Mouse (Mus musculus): ENCODE results near the gene Parvg.

Parvg gene

DNA sequence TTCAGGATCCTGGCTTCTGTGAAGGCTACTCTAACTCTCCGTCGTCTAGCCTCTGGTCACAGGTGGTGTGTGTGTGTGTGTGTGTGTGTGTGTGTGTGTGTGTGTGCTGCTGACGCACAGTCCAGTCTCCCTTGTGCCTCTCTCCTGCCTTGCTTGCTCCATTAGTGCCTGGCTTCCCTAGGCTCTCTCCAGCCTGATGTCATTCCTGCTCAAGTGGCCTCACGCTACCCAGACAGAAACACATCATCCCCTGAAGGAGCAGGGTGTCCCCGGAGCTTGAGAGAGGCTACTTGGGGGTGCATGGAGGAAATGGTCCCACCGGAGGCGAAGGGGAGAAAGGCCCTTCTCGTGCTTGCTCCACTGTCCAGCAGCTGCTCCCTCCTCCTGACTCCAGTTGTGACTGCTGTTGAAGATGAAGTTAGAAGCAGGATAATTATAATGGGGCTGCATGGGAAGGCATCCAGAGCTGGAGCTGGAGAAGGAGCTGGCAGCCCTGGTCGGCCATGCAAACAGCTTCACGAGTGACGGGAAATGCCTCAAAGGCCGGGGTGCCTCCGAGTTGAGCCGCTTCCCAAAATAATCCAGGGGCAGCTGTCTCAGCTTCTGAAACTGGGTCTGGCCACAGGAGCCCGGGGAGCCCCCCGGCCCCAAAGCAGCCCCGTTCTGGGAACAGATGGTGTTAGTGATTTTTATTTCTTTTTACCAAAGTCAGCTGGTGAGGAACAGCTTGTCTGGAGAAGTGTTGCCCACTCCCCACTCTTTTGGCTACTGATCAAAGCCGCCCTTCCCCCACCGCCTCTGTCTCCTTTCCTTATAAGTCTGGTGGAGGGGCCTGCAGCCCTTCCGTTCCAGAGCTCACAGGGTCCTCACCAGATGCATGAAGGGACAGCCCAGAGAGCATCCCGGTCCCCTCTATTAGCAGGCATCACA is 28.4 kb downstream of the Parvg start:
- DNase-seq (ENCODE audit: low spot score), result peak; percentile 32

DNA sequence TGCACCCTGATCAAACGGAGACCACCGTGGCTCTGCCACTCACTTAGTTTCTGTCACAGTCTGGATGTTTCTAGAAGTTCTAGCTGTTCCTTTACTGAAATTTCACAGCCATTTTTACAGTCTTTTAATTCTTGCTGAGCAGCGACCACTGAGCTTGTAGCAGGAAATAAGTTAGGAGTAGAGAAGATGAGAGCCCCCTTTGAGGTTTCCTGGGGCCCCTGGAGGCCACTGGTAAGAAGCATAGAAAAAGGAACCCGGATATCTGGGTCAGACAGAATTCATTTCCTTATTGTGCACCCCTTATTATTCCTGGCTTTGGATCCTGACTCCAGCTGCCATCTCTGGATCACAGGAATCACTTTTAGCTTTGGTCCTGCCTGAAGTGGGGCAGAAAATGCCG is 31.3 kb downstream of the Parvg start:
- no peak for DNase-seq (ENCODE audit: low spot score)

- no peak for DNase-seq (ENCODE audit: low spot score)
Observed at GRCm38 (mm10) chr15:84364746-84365145, 40.9 kb downstream of the Parvg start.

DNA sequence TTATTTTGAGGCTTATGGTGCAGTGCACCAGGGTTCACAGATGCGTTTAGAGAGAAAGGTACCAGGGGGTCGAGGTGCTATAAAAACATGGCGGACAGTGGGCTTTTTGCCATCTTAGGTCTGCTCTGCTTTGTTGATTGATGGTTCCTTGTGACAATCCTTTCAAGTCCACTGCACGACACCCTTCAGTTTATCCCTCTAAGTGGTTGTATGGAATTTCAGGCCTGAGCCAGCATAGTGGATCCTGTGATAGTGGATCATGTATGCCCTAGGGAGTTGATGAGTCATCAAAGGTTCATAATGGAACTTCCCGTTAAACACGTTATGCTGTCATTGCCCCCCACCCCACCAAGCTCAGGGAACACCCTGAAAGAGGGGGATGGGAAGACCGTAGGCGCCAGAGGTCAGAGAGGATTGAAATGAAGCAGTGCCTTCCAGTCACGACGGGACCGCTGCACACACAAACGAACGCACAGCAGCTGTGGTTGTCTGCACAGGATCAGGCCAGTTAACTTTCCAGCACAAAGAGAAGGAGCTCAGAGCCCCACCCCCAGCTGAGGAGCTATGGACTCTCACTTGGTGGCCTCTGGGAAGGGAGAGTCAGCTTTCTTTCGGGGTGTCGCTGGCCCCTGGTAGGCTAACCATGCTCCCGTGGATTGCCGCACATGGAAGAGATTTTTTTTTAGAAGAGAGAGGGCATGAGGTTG is 42.0 kb downstream of the Parvg start:
- DNase-seq (ENCODE audit: low spot score), result no peak

DNA sequence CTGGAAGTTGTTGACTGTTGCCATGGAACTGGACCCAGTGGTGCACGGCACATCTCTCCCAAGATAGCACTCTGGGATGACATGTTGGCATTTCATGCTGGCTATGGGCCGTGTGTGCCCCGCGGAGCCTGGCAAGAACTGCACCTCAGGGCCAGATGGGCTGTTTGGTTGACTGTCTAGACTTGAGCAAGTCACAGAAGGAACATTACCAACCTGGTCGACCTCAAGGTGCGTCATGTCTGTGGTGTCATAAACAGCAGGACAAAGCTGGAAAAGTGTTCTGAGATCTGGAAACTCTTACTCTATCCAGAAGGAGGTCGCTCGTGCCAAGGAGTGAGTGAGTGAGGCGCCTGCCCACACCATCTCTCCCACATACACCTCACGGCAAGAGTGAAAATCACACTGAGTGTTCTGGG is 42.8 kb downstream of the Parvg start:
- peak; percentile 41 for DNase-seq (ENCODE audit: low spot score)

GRCm38 (mm10) chr15:84367402-84367801 is 43.6 kb downstream of the Parvg start:
- no peak for DNase-seq (ENCODE audit: low spot score)

GRCm38 (mm10) chr15:84372801-84373200 is 49.0 kb downstream of the Parvg start:
- no peak for DNase-seq (ENCODE audit: low spot score)

DNA sequence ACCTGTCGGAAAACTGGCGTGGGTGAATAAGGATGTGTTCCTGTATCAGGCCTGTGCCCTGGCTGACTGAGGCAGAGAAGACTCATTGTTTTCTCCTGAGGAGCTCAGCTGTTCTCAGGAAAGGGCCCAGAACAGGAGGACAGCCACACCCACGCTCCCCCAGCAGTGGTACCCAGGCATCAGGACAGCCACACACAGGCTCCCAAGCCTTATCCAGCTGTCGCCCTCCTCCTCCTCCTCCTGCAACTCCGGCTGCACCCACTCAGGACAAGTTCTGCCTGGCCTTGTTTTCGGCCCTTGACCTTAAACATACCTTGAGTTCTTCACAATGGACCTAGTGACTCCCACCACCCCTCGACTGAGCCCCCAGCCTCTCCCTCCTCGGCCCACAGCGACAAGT is 54.9 kb downstream of the Parvg start:
- DNase-seq (ENCODE audit: low spot score), result no peak

DNA sequence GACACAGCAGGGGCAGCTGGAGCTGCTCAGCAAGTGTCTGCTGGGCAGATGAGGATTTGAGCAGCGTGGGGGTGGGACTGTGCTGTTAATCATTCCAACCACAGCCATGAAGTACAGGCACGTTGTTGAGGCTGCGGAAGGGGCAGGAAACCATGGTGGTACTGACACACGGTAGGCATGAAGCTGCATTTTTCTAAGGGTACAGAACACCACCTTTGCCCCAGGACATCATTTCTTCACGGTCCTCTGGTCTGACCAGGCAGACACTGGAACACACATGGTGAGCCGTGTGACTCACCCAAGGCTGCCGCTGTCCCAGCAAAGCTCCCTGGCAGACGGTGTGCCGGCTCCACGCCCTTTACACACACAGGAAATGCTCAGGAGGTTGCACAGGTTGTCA is 56.4 kb downstream of the Parvg start:
- no peak for DNase-seq (ENCODE audit: low spot score)

DNA sequence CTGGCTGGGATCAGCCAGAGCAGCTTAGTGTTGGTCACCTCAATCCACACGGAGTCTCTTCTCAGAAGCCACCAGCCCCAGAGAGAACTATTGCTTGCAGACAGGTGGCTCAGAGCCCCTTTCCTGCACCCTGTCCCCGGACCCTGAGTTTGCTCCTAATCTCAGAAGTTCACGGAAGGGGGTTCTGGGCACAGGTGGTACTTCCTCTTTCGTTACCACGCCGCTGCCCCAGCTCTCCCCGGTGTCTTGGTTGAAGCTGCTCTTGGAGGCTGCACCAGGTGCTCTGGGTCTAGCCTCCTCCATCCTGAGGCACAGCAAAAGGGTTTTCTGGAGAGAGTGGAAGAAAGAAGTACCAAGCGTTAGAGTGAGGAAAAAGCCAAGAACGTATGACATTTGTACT is 60.2 kb downstream of the Parvg start:
- no peak for DNase-seq (ENCODE audit: low spot score)

GRCm38 (mm10) chr15:84385995-84386565 is 62.3 kb downstream of the Parvg start:
- no peak for DNase-seq (ENCODE audit: low spot score)

DNA sequence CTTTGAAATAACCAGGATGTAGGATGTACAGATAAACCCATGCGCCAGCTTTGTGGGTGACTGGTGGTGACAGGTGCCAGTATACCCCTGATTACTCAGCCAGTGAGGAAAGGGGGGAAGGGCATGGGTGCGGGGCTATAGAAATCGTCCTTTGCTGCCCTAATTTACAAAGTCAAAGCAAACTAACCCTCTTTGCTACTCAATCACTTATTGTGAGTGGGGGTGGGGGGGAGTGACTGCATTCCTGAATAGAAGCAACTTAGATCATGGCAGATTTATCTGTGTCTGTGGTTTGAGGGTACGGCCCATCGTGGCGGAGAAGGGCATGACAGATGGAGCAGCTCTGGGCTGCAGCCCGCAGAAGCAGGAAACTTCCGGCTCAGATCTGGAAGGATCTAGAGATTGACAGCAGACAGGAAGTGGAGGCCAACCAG is 64.9 kb downstream of the Parvg start:
- no peak for DNase-seq (ENCODE audit: low spot score)

- no peak for DNase-seq (ENCODE audit: low spot score)
Observed at GRCm38 (mm10) chr15:84392131-84392530, 68.3 kb downstream of the Parvg start.

Data from layer of hippocampus, adult 9-10 months (tissue).